Mouse (Mus musculus) spleen, postnatal 36 days (tissue): ENCODE measurements around the gene Acot11.

Source experiments
- DNase-seq, 2 experiments: peaks; one replicate each; pipeline ENCODE4 v3.0.0; 2022; ENCODE audit warnings: low spot score in 2 of 2, mixed read lengths in 1 of 2

Gene Acot11

DNA sequence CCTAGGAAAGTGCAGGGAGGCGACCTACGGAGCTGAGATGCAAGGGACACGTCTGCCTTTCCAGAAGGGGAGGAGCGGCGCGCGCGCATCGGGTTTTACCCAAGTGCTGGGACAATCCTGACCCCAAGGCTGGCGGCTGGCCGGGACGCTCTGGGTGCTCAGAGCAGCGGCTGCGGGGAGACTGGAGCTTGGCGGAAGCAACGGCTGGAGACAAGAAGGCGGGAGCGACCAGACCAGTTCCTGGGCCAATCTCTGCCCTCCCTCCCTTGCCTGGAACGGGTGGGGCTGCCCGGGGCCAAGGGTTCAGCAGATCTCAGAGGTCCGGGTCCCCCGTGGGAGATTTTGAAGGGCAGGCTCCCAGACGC lies at the start of gene Acot11:
Gene Acot11 (minus strand): TSS at position 89 of the 365 bp plus-strand sequence.
- DNase-seq: peak; percentile 19 to 42

DNA sequence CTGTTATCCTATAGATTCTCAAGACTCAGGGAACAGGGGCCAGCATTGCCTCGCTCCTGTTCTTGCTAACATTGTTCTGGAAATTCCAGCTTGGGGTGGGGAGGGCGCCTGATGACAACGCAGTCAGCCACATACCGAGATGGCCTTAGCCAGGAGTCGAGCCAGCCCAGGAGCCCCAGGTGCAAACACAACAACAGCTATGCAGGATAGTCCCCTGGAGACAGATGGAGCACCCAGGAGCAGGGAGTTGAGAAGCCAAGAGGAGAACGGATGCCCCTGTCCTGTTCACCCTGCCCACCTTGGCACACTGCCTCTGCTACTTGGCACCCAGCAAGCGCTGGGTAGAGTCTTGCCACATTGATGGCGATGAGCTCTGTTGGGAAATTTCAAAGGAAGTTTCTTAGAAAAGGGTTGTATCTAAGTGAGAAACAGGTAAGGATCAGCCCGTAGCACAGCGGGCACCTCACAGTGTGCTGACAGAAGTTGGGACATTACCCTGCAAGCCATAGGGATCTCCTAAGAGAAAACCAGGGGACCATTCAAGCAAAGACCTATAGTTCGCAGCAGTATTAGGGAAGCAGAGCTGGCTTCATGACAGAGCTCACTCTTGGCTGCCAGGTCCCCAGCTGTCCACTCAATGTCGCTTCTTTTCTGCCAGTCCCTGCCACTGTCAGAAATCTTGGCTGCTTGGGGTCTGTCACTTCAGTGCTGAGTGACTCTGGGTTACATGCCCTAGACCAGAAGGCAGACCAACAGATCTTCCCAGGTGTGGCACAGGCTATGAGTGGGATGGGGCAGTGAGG lies 43.7 kb upstream of the Acot11 start:
- DNase-seq: no peak

DNA sequence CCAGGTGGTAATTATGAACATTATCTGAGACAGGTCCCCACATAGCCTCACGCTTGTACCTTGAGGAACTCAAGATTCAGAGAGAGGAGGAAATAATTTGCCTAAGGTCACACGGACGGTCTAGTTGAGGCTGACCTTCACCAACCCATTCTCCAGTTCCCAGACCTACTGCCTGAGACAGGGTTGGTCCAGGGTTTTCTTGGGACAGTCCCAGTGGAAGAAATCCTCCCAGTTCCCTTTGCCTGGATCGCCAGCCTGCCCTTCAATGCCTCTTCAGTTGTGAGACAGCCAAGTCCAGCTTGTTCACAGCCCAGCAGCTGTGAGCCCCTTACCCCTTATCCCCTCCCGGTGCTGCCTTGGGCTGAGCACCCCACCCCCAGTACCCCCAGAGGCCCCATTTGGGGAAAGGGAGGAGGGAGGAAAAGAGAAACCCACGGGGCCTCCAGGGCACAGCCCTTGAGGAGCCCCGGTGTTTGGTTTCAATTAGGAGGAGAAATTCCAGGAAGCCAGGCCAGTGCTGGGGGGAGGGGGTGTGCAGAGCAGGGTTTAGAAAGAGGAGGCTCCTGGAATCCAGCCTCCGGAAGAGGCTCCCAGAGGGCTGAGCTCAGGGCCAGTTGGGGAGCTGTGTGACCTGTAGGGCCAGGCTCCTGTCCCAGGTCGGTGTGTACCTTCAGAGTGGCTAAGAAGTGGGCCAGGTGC lies 42.9 kb upstream of the Acot11 start:
- no peak for DNase-seq

DNA sequence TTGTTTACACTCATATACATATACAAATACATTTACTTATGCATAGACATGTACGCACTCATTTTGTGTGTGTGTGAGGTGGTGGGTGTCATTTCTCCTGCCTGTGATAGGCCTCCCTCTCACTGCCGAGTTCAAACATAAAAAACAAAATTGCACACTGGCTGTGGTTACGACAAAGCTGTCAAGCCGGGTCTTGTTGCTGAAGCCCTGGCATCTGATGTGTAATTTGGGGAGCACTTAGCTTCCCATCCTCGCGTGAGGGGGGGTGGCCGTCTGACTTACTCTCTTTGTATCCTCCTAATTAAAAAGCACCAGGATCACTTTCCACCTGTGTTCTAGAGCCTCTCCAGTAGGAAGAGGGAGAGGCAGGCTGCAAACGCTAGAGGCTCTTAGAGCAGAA lies 37.8 kb upstream of the Acot11 start:
- DNase-seq: no peak

DNA sequence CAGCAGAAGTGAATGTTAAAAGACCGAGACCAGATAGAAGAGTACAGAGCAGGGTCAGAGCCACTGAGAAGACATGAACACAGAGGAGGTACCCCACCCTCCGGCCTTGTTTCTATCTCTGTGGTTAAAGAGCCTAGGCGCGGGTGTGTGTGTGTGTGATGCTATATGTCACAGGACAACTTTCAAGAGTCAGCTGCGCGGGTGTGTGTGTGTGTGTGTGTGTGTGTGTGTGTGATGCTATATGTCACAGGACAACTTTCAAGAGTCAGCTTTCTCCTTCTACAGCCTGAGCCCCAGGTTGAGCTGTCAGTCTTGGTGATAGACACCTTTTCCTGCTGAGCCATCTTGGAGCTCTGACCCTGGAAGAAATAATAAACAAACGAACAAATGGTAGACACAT lies 37.1 kb upstream of the Acot11 start:
- no peak for DNase-seq

DNA sequence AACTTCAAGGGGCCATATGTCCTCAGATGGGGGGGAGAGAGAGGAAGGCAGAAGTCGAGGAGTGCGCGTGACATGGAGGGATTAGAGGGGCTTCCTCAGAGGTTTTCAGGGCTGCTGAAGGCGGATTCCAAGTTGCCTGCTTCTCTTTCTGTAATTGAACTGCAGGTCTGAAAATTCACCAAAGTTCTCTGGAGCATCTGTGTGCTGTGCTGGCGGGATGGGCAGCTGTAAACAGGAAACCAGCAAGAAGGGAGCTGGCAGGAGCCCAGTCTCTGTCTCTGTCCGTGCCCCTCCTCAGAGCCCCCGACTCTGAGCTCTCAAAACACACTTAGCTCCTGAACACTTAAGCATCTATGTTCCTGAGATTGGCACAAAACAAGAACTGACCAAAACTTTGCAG lies 36.5 kb upstream of the Acot11 start:
- no peak for DNase-seq

DNA sequence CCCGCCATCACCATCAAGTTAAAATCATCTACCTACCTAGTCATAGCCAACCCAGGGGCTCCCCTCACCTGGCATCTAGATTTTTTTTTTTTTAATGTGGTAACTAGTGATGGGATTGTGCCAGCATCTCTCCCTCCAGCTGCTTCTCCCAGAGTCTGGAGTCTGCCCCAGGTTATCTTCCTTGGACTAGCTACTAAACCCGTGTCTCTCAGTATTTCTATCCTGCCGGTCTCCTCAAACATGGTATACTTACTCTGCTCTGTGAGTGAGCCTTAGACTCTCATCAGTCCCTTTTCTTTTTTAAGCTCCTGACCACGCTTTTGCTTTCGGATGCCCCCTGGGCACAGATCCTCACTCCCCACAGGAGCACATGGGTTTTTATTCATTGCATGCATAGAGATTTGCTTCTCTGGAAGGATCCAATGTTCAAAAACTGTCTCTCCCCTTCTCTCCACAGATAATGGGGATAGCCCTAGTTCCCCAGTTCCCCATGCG lies 35.9 kb upstream of the Acot11 start:
- no peak for DNase-seq

DNA sequence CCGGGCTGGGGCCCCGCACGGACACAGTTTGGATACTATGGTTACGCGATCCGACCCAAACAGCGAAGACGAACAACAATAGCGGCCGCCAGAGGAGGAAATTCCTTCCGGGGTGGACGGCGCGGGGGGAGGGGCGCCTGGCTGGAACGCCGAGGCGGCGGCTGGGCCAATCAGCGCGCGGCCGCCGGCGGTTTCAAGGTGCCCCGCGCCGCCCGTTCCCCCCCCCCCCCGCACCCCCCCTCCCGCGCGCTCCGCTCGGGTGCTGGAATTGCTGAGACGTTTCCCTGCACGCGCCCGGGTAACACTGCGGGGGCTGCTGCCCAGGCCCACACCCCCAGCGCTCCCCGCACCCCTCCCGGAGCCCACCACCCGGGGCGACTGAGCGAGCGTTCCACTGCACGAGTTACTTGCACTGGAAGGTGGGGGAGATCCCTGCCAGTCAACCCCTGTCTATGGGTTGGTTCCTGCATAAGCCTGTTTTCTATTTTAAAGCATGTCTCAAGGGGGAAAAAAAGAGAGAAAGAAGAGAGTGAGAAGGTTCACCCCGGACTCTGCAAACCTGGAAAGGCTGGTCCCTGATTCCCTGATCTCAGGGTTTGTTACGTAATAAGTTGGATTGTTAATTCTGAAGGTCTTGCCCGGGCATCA lies 35.3 kb upstream of the Acot11 start:
- peak; percentile 78 to 82 for DNase-seq

DNA sequence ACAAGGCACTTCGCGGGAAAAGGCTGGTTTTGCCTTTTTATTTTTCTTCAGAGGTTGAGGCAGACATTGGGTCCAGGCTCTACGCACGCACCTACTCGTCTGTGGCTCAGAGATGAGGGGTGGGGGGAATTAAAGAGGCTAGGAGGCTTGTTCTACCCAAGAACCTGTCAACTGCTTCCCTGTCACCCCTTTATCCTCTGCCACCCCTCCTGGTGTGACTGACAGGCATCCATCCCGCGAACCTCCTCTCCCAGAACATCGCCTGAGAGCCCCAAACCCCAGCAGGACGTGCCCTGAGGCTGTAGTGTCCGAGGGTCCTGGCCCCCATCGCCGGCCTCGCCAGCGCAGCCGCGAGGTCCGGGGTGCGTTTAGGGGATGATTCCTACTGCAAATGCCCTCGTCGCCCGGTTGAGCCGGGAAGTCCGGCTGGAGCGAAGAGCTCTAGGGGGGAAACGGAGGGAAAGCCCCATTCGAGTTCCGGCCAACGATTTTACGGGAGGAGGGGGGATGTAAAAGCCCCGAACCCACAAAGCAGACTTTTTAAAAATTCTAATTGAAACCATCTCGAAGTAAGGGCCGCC lies 34.5 kb upstream of the Acot11 start:
- DNase-seq: peak in 1 of 2 experiments; percentile 33

DNA sequence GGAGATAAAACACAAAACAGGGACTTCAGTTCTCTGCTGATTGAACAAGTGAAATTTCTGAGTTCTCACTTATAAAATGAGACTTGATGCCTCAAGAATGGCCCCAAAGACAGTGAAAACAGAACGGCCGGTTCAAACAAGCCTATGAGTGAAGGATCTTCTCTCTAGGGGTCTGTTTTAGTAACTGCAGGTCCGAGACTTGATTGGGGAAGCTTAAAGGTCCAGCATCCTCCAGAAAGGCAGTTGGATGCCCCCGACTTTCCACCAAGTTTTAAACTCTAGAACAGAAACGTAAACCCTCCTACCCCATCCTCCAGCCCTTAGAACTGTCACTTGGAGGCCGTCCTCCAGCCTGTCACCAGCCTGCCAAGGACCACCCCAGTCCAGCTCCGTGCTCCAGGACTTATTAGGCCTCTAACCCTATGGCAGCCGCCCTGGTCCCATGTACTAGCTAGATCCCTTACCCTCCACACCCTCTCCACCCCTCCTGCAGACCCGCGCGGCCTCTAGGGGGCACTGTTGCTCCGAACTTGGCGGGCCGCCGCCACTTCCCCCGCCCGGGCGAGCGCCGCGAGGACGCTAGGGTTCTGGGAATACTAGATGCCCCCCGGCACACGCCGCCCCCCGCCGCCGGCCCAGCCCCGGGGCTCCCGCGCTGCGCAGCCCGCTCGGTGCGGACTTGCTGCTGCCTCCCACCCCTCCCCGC lies 33.9 kb upstream of the Acot11 start:
- DNase-seq: peak; percentile 91 to 93

DNA sequence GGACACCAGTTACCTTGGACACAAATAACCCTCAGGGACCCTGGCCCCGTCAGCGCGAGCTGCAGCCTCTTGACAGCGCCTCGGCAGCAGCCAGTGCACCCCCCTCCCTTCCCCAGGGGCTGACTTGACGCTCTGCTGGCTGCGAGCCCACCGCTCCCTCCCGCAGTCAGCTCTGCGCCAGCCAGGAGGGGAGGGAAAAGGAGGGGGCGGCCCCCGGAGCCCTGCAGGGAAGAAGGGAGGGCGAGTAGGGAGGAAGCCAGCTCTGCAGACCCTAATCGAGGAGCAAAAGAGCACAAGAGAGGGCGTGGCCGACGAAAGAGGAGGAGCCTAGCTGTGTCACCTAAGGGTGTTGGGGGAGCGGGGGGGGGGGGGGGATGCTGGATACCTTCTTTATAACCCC lies 33.2 kb upstream of the Acot11 start:
- DNase-seq: peak in 1 of 2 experiments; percentile 18

DNA sequence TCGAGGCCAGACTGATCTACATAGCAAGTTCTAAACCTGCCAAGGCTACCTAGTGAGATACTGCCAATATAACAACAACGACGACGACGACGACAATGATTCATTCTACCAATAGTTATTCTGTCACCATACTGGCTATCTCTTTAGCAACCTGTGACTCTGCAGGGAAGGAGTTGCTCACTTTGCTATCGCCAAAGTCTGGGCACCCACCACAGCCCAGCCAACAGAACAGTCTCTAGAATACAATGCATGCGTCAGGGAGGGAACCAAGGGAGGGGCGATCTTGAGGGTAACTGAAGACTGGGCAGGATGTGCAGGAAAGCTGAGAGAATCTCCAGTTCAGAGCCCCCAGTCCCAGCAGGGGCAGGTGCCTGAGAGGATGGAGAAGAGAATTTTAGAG lies 32.6 kb upstream of the Acot11 start:
- no peak for DNase-seq

DNA sequence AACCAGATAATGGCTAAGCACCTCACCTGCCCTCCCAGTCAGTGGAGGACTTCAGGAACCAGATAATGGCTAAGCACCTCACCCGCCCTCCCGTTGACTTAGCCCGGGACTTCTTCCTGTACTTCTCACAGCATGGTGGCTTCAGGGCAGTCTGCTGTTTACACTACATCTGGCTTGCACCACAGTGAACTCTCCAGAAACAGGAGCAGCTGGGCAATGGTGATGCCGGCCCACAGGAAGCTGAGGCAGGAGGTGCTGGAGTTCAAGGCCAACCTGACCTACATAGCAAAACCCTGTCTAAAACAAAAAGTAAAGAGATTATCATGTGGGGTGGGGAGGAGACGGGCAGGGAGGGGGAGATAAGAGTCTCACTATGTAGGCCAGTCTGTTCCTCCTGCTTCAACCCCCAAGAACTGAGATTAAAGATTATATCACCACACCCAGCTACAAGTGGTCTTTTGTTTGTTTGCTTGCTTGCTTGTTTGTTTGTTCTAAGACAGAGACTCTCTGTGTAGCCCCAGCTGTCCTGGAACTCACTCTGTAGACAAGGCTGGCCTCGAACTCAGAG lies 25.8 kb upstream of the Acot11 start:
- DNase-seq: no peak

DNA sequence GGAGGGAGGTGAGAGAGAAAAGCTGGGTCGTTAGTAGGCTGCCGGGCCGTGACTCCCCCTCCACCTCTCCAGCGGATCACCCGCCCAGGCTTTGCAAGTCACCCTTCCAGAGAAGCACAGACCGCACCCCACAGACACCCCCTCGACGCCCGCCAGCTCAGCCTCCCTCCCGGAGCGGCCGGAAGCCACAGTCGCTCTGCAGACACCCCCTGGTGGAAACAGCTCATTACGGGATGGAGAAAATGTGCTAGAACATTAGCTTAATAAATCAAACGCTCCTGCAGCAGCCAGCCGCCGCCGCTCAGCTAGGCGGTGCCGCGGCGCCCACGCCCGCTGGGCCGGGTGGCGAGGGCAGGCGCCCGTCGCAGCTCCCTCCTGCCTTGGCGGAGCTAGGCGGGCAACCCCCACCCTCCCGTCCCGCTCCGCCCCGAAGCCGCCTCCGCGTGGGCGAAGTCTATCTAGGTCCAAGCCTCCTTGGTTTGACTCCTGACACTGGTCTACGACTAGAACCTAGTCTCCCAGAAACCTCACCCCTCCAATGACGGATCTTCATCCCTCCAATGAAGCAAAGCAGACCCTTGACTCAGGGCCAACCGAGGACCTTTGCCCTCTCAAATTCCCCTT lies 23.1 kb upstream of the Acot11 start:
- peak; percentile 80 to 82 for DNase-seq

DNA sequence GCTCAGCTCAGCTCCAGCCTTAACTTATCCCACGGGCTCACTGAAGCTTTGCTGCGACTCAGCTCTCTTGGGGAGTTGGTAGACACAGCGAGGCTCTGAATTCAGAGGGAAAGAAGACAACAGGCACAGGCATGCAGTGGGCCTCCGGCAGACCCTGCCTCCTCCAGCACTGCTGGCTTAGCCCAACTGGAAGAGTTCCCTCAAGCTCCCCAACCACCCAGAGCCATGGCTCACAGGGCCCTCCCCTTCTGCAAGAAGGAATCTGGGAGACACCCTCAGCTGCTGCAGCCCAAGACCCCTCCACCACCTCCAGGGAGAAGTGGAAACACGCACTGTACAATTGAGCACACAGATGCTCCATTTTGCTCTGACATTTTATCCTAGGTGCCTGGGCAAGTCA lies 20.4 kb upstream of the Acot11 start:
- DNase-seq: no peak

DNA sequence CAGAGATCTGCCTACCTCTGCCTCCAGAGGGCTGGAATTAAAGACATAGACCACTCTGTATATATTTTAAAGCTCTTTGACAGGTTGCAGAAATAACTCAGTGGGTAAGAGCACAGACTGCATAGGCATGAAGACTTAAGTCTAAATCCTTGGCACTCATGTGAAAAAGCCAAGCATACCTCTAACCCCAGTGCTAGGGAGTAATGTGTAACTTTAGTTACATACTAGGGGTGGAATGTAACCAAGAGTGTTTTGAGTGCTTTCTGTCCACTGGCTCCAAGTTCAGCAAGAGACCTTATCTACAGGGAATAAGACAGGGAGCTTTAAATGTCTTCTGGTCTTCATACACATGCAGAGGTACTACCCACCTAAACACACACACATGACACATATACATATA lies 14.6 kb upstream of the Acot11 start:
- DNase-seq: no peak

DNA sequence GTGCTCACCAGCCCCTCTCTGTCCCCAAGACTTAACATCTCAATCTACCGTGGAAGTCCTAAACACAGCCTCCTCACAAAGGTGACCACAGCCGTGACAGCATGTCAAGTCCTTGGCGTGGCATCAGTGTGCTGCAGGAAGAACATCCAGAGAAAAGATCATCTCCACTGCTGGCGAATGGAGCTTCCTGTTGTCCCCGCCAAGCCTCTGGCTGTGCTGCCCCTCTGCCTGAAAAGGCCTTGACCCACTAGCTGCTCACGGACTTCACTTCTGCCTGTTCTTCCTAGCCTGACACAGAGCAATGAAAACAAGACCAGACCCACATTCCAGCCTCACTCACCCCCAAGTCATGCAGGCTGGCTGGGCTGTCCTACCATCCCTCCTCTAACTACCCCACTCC lies 13.5 kb upstream of the Acot11 start:
- no peak for DNase-seq

DNA sequence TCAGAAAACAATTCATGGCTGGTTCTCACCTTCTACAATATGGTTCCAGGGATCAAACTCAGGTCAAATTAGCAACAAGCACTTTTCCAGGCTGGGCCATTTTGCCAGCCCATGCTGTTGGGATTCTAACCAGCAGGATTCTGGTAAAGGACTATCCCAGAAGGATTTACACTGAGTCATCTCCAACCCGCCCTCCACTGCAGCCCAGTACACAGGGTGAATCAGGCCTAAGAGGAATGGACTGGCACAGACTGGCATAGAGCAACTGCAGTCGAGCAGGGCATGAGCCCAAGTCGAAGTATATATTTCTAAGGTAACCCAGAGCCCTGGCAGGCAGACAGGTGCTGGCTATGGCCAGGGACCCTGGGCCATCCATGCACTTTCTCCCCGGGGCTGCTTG lies 12.2 kb upstream of the Acot11 start:
- no peak for DNase-seq

DNA sequence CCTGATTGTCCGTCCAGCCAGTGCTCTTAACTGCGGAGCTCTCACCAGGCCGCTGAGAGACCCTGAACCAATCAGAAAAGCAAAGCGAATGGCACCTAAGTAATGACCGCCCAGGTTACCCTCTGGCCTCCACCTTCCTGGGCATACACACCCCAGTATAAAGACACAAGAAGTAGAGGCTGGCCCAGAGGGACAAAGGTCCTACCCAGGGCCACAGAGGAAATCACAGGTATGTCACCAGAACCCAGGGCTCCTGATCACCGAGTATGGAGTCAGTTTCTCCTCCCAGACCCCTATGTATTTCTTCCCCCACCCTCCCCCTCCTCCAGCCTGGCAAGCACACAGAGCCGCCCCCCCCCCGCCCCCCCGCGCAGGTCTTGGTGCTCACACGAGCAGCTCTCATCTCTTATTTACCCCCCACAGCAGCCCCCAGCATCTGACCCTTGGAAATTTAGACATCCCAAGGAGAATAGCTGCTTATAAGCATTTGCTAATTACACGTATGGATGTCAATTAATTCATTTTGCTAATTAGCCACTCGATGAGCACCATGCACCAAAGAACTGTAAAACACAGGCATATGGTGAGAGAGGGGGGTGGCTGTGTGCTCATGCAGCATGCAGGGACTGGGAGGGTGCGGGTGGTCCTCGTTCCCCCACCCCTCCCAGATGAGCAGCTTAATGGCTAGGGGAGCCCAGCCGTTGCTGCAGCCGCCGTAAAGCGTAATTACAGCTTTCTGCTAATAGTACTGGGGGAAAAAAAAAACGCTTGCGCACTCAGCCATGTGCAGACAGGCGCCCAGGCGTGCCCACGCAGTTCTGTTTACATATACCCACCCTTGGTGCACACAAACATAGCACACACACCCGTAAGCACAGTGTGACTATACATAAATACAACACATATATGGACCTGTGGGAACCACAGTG lies 10.9 kb upstream of the Acot11 start:
- no peak for DNase-seq

DNA sequence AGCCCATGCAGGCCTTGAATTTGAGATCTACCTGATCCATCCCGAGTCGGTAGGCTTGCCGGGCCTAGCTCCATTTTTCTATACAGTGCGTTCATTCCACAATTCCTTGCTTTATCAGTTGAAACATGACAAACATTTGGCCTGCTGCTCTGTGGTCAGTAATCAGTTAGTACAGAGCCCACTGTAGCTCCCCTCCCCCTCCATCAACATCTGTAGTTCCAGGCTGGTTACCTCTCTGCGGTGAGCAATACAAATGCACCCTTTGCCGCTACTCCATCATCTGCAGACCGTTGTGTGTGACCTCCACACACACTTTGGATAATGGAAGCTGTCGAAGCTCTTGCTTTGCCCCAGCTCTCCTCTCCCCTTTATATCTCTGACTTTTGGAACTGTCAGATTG lies 6.4 kb upstream of the Acot11 start:
- no peak for DNase-seq
